Mouse (Mus musculus): Measurements from ENCODE around the gene Triap1.

DNA sequence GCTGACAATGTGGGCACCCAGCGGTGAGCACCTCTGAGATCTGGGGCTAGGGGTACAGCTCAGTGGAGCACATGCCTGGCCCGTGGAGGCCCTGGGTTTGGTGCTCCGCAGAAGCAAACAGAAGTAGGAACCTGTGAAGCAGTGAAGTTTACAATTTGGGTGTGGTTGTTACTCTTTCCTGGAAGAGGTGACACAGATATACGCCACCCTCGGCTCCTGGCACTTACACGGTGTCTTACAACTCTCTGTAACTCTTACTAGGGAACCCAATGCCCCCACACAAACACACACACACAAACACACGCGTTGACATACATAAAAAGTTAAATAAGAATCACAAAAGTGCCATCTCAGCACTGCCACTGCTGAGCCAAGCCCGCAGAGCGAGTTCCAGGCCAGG lies 44.7 kb upstream of the Triap1 start:
- TF ChIP-seq CTCF (IDR thresholded peaks at IDR 0.05; ENCODE audit: borderline replicate concordance, insufficient read depth, low read depth, low read length) (no peak), POLR2A (IDR thresholded peaks at IDR 0.05; ENCODE audit: borderline replicate concordance, insufficient read depth, low read length) (no peak)
